Mouse (Mus musculus) hindbrain, postnatal 0 days (tissue): Measurements from ENCODE around the gene Hhip. TPM values are rescaled to one million over a fixed set of nuclear protein-coding genes. Genes with fewer than 3 reads are reported as not detected.

Experiments
- ATAC-seq: fragments of 200-750 bp; cut with Nextera tagmentation; 2 replicates; pipeline ENCODE4 v1.8.0; 2017; ENCODE audit warnings: mild to moderate bottlenecking, moderate TSS enrichment, moderate library complexity
- DNase-seq: peaks from one replicate; pipeline ENCODE4 v3.0.0-alpha.2; 2015; ENCODE audit warnings: low spot score
- H3K27ac ChIP-seq: fragments of 300-500 bp; sonication (generic); 2 replicates; pipeline ENCODE4 v1.5.1; 2014; ENCODE audit warnings: mild to moderate bottlenecking
- H3K27me3 ChIP-seq: fragments of 300-500 bp; sonication (generic); 2 replicates; pipeline ENCODE4 v1.6.1; 2014; ENCODE audit warnings: low read length, mixed read lengths; ENCODE audit not compliant: insufficient read depth
- H3K36me3 ChIP-seq: fragments of 300-500 bp; sonication (generic); 2 replicates; pipeline ENCODE4 v1.6.1; 2014; ENCODE audit warnings: low read length, mixed read lengths; ENCODE audit not compliant: insufficient read depth
- H3K4me1 ChIP-seq: fragments of 300-500 bp; sonication (generic); 2 replicates; pipeline ENCODE4 v1.6.1; 2014; ENCODE audit warnings: antibody characterized with exemption, low read length, mixed read lengths; ENCODE audit not compliant: insufficient read depth
- H3K4me2 ChIP-seq: fragments of 300-500 bp; sonication (generic); 2 replicates; pipeline ENCODE4 v1.6.1; 2014; ENCODE audit warnings: low read depth, mild to moderate bottlenecking, low read length, moderate library complexity, mixed read lengths
- H3K4me3 ChIP-seq: fragments of 300-500 bp; sonication (generic); 2 replicates; pipeline ENCODE4 v1.5.1; 2014; ENCODE audit warnings: low read length
- H3K9ac ChIP-seq: fragments of 300-500 bp; sonication (generic); replicated peaks from 2 replicates; pipeline ENCODE4 v1.6.1; 2014; ENCODE audit warnings: mild to moderate bottlenecking, low read length, moderate library complexity, mixed read lengths
- H3K9me3 ChIP-seq: fragments of 300-500 bp; sonication (generic); 2 replicates; pipeline ENCODE4 v1.6.1; 2016; ENCODE audit warnings: low read length, mixed read lengths
- CTCF ChIP-seq: IDR thresholded peaks from 2 replicates; pipeline ENCODE4 v1.5.1; 2016; ENCODE audit warnings: antibody characterized with exemption, control low read depth, low read depth
- WGBS: fragments of 180-500 bp; shearing (Covaris S2); extraction: QIAGEN DNeasy Blood & Tissue Kit; methylation state at CpG from one replicate; pipeline ENCODE4 v1.1.7; 2014; 5-methylcytosine and 5-hydroxymethylcytosine counted together
- polyA plus RNA-seq: library from polyadenylated mRNA; unstranded; fragments of >200 nt; fragmentation: Nextera tagmentation; extraction: Ambion mirVana; gene quantifications from 2 replicates; pipeline ENCODE4 v1.2.1, GENCODE M21; 2015
- total RNA-seq: library from RNA; depleted of rRNA; stranded (reverse); fragments of >200 nt; gene quantifications from 2 replicates; pipeline ENCODE4 v1.2.3, GENCODE M21; 2014; rRNA removed

Gene Hhip
- total RNA-seq (4.9 and 6.0 TPM in 2 replicates), polyA plus RNA-seq (3.0 and 4.3 TPM in 2 replicates)

DNA sequence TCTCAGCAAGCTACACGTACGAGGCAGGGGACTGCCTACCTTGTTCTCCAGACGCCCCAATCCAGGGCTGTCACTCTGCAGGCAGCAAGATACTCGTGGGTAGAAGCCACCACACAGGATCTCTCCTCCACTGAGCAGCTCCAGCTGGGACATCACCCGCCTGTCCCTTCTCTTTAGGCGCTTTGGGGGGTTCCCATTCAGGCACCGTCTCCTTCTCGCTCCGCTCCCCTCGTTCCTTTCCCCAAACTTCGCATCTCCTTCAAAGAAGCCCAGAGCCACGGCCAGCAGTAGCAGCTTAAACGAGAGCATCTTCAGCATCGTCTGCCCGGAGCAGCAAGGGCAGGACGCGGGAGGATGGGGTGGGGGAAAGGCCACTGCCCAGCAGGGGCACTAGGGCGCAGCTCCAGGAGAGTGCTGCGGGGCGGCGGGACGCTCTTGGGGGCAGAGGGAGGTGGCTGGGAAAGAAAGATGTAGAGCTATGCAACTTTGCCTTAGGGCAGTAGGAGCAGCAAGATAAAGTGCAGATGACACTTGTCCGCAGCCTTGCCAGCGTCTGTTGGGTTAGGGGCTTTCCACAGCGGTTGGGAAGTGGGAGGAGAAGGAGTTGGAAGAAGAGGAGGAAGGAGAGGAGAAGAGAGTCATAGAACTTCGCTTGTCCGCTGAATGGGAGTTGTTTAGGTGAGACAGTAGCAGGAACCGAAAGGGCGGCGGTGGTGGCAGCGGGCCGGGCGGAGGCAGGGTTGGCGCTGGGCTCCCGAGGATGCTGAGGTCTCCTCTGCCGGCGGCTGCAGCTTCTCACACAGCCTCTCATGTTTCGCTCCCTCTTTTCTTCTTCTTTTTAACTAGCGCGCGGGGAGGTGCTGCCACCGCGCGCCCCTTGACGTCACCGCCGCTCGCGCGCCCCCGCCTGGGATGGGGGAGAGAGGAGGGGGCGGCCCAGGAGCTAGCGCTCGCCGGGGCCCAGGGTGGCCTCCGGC lies at the start of gene Hhip:
TSS of gene Hhip (minus strand) at position 809 of the 977 bp plus-strand sequence.
- no peak for TF ChIP-seq CTCF
- H3K4me3 ChIP-seq: peak within 1 kb of the TSS; percentile 54
- ATAC-seq (peak; percentile 86), DNase-seq (peak; percentile 74)
- peak within 1 kb of the TSS; percentile 95 for H3K4me2 ChIP-seq
- 0 out of 2 replicates have a peak, but pooled peaks cover 5% of the 10 kb centered on the region for H3K4me1 ChIP-seq
- peak within 1 kb of the TSS; percentile 50 for H3K9ac ChIP-seq
- H3K27ac ChIP-seq: no peak within 1 kb of the TSS
- no peaks in the 10 kb centered on the region for H3K36me3 ChIP-seq
- WGBS: under 1% methylated on average over 29 of the region's 56 CpGs
- no peaks in the 10 kb centered on the region for H3K9me3 ChIP-seq
- peaks cover 16% of the 10 kb centered on the region for H3K27me3 ChIP-seq

GRCm38 (mm10) chr8:80087021-80087420 lies 29.2 kb upstream of the Hhip start:
- no peak for DNase-seq
- Histone ChIP-seq H3K4me2 (no peak overlapping the region), H3K4me1 (no peaks in the 10 kb centered on the region), H3K9me3 (no peaks in the 10 kb centered on the region), H3K9ac (no peak overlapping the region), H3K27ac (no peak overlapping the region), H3K36me3 (no peaks in the 10 kb centered on the region), H3K4me3 (no peak overlapping the region), H3K27me3 (no peaks in the 10 kb centered on the region)
- no peak for TF ChIP-seq CTCF
- no peak for ATAC-seq
- 86% methylated on average over 2 of the region's 2 CpGs for WGBS

DNA sequence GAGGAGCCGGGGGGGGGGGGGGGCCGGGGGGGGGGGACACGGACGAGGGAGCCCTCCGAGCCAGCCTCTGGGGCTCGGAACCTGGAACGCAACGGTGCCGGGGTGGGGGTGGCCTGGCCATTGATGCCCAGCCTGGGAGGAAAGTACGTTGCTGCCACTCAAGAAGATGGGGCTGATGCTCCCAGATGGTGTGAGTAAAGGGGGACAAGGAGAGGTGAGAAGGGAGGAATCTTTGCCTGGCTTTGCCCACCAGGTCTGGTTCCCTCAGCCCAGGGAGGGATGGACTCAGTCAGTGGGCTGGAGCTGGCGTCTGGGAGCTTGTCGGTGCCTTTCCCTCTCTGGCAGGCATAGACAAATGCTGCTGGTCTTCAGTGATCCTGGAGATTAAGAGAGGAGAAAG lies 387 bp upstream of the Hhip start:
- no peak for TF ChIP-seq CTCF
- Histone ChIP-seq H3K27me3 (peaks cover 12% of the 10 kb centered on the region), H3K36me3 (no peaks in the 10 kb centered on the region), H3K4me1 (0 out of 2 replicates have a peak, but pooled peaks cover 5% of the 10 kb centered on the region), H3K4me2 (peak overlapping the region; percentile 95), H3K9ac (peak overlapping the region; percentile 25; the same call in 1 of the 2 replicates), H3K9me3 (no peaks in the 10 kb centered on the region), H3K4me3 (peak overlapping the region; percentile 54), H3K27ac (no peak overlapping the region)
- ATAC-seq (peak; percentile 28), DNase-seq (no peak)
- 2% methylated on average over 8 of the region's 12 CpGs for WGBS

- Histone ChIP-seq H3K9me3 (no peaks in the 10 kb centered on the region), H3K4me1 (0 out of 2 replicates have a peak, but pooled peaks cover 5% of the 10 kb centered on the region), H3K27ac (no peak overlapping the region), H3K9ac (no peak overlapping the region), H3K4me2 (peak overlapping the region; percentile 95), H3K36me3 (no peaks in the 10 kb centered on the region), H3K27me3 (peaks cover 23% of the 10 kb centered on the region), H3K4me3 (peak overlapping the region; percentile 54)
- ATAC-seq: no peak
- DNase-seq: no peak
- WGBS: 5% methylated on average over 13 of the region's 13 CpGs
- no peak for TF ChIP-seq CTCF
Measured at GRCm38 (mm10) chr8:80056331-80057070, 1.3 kb downstream of the Hhip start.

DNA sequence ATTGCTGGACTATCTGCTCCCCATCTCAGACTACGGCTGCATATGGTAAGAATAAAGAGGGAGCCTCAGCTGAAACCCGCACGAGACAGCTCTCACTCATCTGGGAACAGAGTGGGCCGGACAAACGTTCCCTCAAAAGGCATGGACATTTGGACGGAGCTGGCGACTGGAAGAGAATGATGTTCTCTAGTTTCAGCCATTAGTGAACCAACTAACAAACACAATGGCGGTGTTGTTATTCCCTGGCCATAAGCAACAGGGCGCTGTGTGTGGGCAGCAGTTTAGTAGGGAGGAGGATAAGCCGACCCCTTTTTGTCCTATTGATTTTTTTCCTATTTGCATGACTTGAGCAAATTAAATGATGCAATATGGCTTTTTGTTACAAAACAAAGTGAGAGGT lies 2.0 kb downstream of the Hhip start:
- H3K9ac ChIP-seq: 0 out of 2 replicates have a peak overlapping the region, but pooled peaks have one; percentile 21
- DNase-seq (peak; percentile 45), ATAC-seq (peak; percentile 22; the same call in 1 of the 2 replicates)
- no peak overlapping the region for H3K27ac ChIP-seq
- no peaks in the 10 kb centered on the region for H3K9me3 ChIP-seq
- peak overlapping the region; percentile 95 for H3K4me2 ChIP-seq
- H3K4me3 ChIP-seq: peak overlapping the region; percentile 54
- no peaks in the 10 kb centered on the region for H3K36me3 ChIP-seq
- 3% methylated on average over 10 of the region's 10 CpGs for WGBS
- H3K4me1 ChIP-seq: 0 out of 2 replicates have a peak, but pooled peaks cover 5% of the 10 kb centered on the region
- peaks cover 23% of the 10 kb centered on the region for H3K27me3 ChIP-seq
- no peak for TF ChIP-seq CTCF

- no peak for DNase-seq
- H3K4me3 ChIP-seq: peak overlapping the region; percentile 54
- TF ChIP-seq CTCF: no peak
- H3K27ac ChIP-seq: no peak overlapping the region
- WGBS: 33% methylated on average over 6 of the region's 6 CpGs
- no peak overlapping the region for H3K9ac ChIP-seq
- H3K4me2 ChIP-seq: peak overlapping the region; percentile 95
- H3K27me3 ChIP-seq: peaks cover 23% of the 10 kb centered on the region
- no peaks in the 10 kb centered on the region for H3K9me3 ChIP-seq
- H3K36me3 ChIP-seq: no peaks in the 10 kb centered on the region
- 0 out of 2 replicates have a peak, but pooled peaks cover 5% of the 10 kb centered on the region for H3K4me1 ChIP-seq
- no peak for ATAC-seq
Measured at GRCm38 (mm10) chr8:80055094-80055493, 2.7 kb downstream of the Hhip start.
